ENCODE assay signal across 8 mouse cellular contexts in the genomic region with DNA sequence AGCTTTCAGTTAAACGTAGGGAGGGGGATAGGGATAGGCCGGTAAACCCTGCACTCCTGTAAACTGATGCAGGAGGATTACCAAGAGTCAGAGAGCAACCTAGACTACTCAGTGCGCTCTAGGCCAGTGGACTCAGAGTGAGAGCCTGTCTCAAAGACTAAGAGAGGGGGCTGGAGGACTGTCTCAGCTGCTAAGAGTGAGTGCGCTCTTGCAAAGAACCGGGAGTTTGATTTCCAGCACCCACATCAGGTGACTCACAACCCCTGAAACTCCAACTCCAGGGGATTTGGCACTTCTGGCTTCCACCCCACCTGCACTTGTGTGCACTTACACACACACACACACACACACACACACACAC. TPM values are rescaled to one million over a fixed set of nuclear protein-coding genes. Genes with fewer than 3 reads are reported as not detected.
DNase-seq lines count a peak whose midpoint lies in the region; ATAC-seq lines count a peak whose summit lies in the region.

No protein-coding gene starts in this region.

- no peak overlapping the region for H3K4me3 ChIP-seq in lung, embryonic 15.5 days
- H3K4me3 ChIP-seq in forebrain, embryonic 14.5 days (ENCODE audit: low read depth, low read length): 0 out of 2 replicates have a peak overlapping the region, but pooled peaks have one; percentile 25
- peak overlapping the region; percentile 46; the same call in 1 of the 2 replicates for H3K4me3 ChIP-seq in limb, embryonic 10.5 days
- H3K4me3 ChIP-seq in neural tube, embryonic 15.5 days (replicated peaks): peak overlapping the region; percentile 39

- H3K36me3 ChIP-seq in lung, embryonic 15.5 days: no peaks in the 10 kb centered on the region
- H3K36me3 ChIP-seq in forebrain, embryonic 14.5 days (ENCODE audit: control insufficient read depth, insufficient read depth, low read length): no peaks in the 10 kb centered on the region
- H3K36me3 ChIP-seq in limb, embryonic 10.5 days: no peaks in the 10 kb centered on the region
- H3K36me3 ChIP-seq in neural tube, embryonic 15.5 days: no peaks in the 10 kb centered on the region

- no peak overlapping the region for H3K27ac ChIP-seq in lung, embryonic 15.5 days
- no peak overlapping the region for H3K27ac ChIP-seq in forebrain, embryonic 14.5 days (ENCODE audit: low read depth, low read length)
- H3K27ac ChIP-seq in limb, embryonic 10.5 days: no peak overlapping the region
- H3K27ac ChIP-seq in neural tube, embryonic 15.5 days (replicated peaks): no peak overlapping the region; the same call in 1 of the 2 replicates

- ATAC-seq in lung, embryonic 15.5 days (ENCODE audit: borderline replicate concordance, extremely low read depth, low FRiP score, low TSS enrichment): no peak
- ATAC-seq in forebrain, embryonic 14.5 days: no peak
- ATAC-seq in neural tube, embryonic 15.5 days (ENCODE audit: low FRiP score): no peak; the same call in 1 of the 2 replicates
- ATAC-seq in cerebellum, adult (ENCODE audit: insufficient number of reproducible peaks, low FRiP score, low TSS enrichment): no peak

- no peak for DNase-seq in lung, postnatal 14 days
- DNase-seq in forebrain, embryonic 14.5 days (ENCODE audit: low spot score): no peak
- no peak for DNase-seq in limb, embryonic 10.5 days (ENCODE audit: low spot score)
- no peak for DNase-seq in thymus, postnatal 0 days (ENCODE audit: low spot score)
- DNase-seq in cerebellum, postnatal 10 days: no peak

- no peaks in the 10 kb centered on the region for H3K27me3 ChIP-seq in lung, embryonic 15.5 days
- no peaks in the 10 kb centered on the region for H3K27me3 ChIP-seq in forebrain, embryonic 14.5 days (replicated peaks; ENCODE audit: control insufficient read depth, insufficient read depth, low read length)
- peaks cover 15% of the 10 kb centered on the region for H3K27me3 ChIP-seq in limb, embryonic 10.5 days (ENCODE audit: low read depth, poor library complexity, severe bottlenecking)
- H3K27me3 ChIP-seq in neural tube, embryonic 15.5 days (replicated peaks): 0 out of 2 replicates have a peak, but pooled peaks cover 3% of the 10 kb centered on the region

- H3K4me2 ChIP-seq in lung, embryonic 15.5 days: peak overlapping the region; percentile 56
- H3K4me2 ChIP-seq in forebrain, embryonic 14.5 days (ENCODE audit: low read length): peak overlapping the region; percentile 60
- H3K4me2 ChIP-seq in neural tube, embryonic 15.5 days: peak overlapping the region; percentile 79

- H3K9me3 ChIP-seq in lung, embryonic 15.5 days: no peaks in the 10 kb centered on the region
- H3K9me3 ChIP-seq in forebrain, embryonic 14.5 days (replicated peaks; ENCODE audit: control insufficient read depth, low read length): no peaks in the 10 kb centered on the region
- H3K9me3 ChIP-seq in limb, embryonic 10.5 days (replicated peaks): no peaks in the 10 kb centered on the region
- H3K9me3 ChIP-seq in neural tube, embryonic 15.5 days (replicated peaks): no peaks in the 10 kb centered on the region

- no peak overlapping the region for H3K9ac ChIP-seq in lung, embryonic 15.5 days
- no peak overlapping the region; the same call in 1 of the 2 replicates for H3K9ac ChIP-seq in forebrain, embryonic 14.5 days (ENCODE audit: low read length)
- H3K9ac ChIP-seq in neural tube, embryonic 15.5 days (replicated peaks): peak overlapping the region; percentile 32

- 29% methylated on average over 5 of the region's 5 CpGs for WGBS in lung, embryonic 15.5 days
- 30% methylated on average over 5 of the region's 5 CpGs for WGBS in forebrain, embryonic 14.5 days
- 33% methylated on average over 5 of the region's 5 CpGs for WGBS in limb, embryonic 10.5 days
- 31% methylated on average over 5 of the region's 5 CpGs for WGBS in neural tube, embryonic 15.5 days

- peaks cover 18% of the 10 kb centered on the region for H3K4me1 ChIP-seq in lung, embryonic 15.5 days
- H3K4me1 ChIP-seq in forebrain, embryonic 14.5 days (ENCODE audit: control insufficient read depth, insufficient read depth, low read length): peaks cover 5% of the 10 kb centered on the region
- H3K4me1 ChIP-seq in limb, embryonic 10.5 days: peaks cover 46% of the 10 kb centered on the region
- peaks cover 28% of the 10 kb centered on the region for H3K4me1 ChIP-seq in neural tube, embryonic 15.5 days

RNA-seq across cellular contexts. Expression of gene Dnaic2, which starts 0.6 kb away (rescaled TPM):
- 3.4 and 3.9 TPM in 2 replicates for polyA plus RNA-seq in lung, embryonic 15.5 days (2015; fragmentation: Nextera tagmentation; extraction: Ambion mirVana)
- polyA plus RNA-seq in forebrain, embryonic 14.5 days (2014; fragmentation: Nextera tagmentation; extraction: Ambion mirVana): 2.1 and 3.0 TPM in 2 replicates
- polyA plus RNA-seq in limb, embryonic 10.5 days (2016; fragmentation: Nextera tagmentation; extraction: Ambion mirVana): 0.13 and 0.39 TPM in 2 replicates
- 1.7 and 1.9 TPM in 2 replicates for polyA plus RNA-seq in neural tube, embryonic 15.5 days (2015; fragmentation: Nextera tagmentation; extraction: Ambion mirVana)
- polyA plus RNA-seq in thymus, postnatal 0 days (2015; fragmentation: Nextera tagmentation; extraction: Ambion mirVana): 0.94 and 1.1 TPM in 2 replicates

RNA-seq across cellular contexts. Expression of gene Kif19a, which starts 37.4 kb away (rescaled TPM):
- 0.29 and 0.40 TPM in 2 replicates for polyA plus RNA-seq in lung, embryonic 15.5 days (2015; fragmentation: Nextera tagmentation; extraction: Ambion mirVana)
- polyA plus RNA-seq in forebrain, embryonic 14.5 days (2014; fragmentation: Nextera tagmentation; extraction: Ambion mirVana): 0.23 and 0.34 TPM in 2 replicates
- 0.13 TPM in 1 of 2 replicates, not detected in the other for polyA plus RNA-seq in limb, embryonic 10.5 days (2016; fragmentation: Nextera tagmentation; extraction: Ambion mirVana)
- polyA plus RNA-seq in neural tube, embryonic 15.5 days (2015; fragmentation: Nextera tagmentation; extraction: Ambion mirVana): 0.47 and 1.0 TPM in 2 replicates
- polyA plus RNA-seq in thymus, postnatal 0 days (2015; fragmentation: Nextera tagmentation; extraction: Ambion mirVana): 0.09 TPM in 2 replicates

RNA-seq across cellular contexts. Expression of gene Ttyh2, which starts 52.6 kb away (rescaled TPM):
- polyA plus RNA-seq in lung, embryonic 15.5 days (2015; fragmentation: Nextera tagmentation; extraction: Ambion mirVana): 11.7 and 13.5 TPM in 2 replicates
- polyA plus RNA-seq in forebrain, embryonic 14.5 days (2014; fragmentation: Nextera tagmentation; extraction: Ambion mirVana): 24.0 and 25.2 TPM in 2 replicates
- polyA plus RNA-seq in limb, embryonic 10.5 days (2016; fragmentation: Nextera tagmentation; extraction: Ambion mirVana): 8.6 and 9.2 TPM in 2 replicates
- polyA plus RNA-seq in neural tube, embryonic 15.5 days (2015; fragmentation: Nextera tagmentation; extraction: Ambion mirVana): 30.0 and 31.0 TPM in 2 replicates
- polyA plus RNA-seq in thymus, postnatal 0 days (2015; fragmentation: Nextera tagmentation; extraction: Ambion mirVana): 11.1 and 12.2 TPM in 2 replicates

RNA-seq across cellular contexts. Expression of gene Rpl38, which starts 59.5 kb away (rescaled TPM):
- 816 and 841 TPM in 2 replicates for polyA plus RNA-seq in lung, embryonic 15.5 days (2015; fragmentation: Nextera tagmentation; extraction: Ambion mirVana)
- 739 and 915 TPM in 2 replicates for polyA plus RNA-seq in forebrain, embryonic 14.5 days (2014; fragmentation: Nextera tagmentation; extraction: Ambion mirVana)
- 966 and 1,201 TPM in 2 replicates for polyA plus RNA-seq in limb, embryonic 10.5 days (2016; fragmentation: Nextera tagmentation; extraction: Ambion mirVana)
- polyA plus RNA-seq in neural tube, embryonic 15.5 days (2015; fragmentation: Nextera tagmentation; extraction: Ambion mirVana): 804 and 844 TPM in 2 replicates
- polyA plus RNA-seq in thymus, postnatal 0 days (2015; fragmentation: Nextera tagmentation; extraction: Ambion mirVana): 1,685 and 1,731 TPM in 2 replicates
